Mouse (Mus musculus): ENCODE data around the gene Gm20388.

DNA sequence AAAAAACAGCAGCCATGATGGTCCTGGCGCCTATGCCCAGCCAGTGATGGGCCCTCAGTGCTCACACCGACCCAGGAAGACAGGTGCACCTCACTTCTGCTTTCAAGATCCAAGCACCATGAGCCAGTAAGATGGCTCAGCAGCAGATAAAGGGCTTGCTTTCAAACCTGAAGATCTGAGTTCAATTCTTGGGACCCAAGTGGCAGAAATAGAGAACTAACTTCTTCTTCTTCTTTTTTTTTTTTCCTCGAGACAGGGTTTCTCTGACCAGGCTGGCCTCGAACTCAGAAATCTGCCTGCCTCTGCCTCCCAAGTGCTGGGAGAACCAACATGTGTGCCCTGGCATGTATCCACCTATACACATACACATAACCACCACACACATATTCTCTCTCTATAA is 3509.1 kb downstream of the Gm20388 start:
- TF ChIP-seq EP300 (optimal IDR thresholded peaks at IDR 0.05) (no peak), CTCF (IDR thresholded peaks at IDR 0.05; ENCODE audit: low read depth) (no peak)
